9 mouse cellular contexts compared by ENCODE assay signal in genomic region chr2:165529106-165529505, GRCm38 (mm10). TPM values are rescaled to one million over a fixed set of nuclear protein-coding genes. Genes with fewer than 3 reads are reported as not detected.
A peak's percentile ranks its signal among the peaks of the same experiment; 100 is the strongest.
DNase-seq lines count a peak whose midpoint lies in the region; ATAC-seq and TF ChIP-seq lines count a peak whose summit lies in the region.
"Had no signal": no experiment of that assay in that cellular context is flagged by ENCODE, and none has a peak within 500 bp of the region (broad histone marks: within the 10 kb centered on the region; RNA-seq: fewer than 3 reads in every experiment).

No protein-coding gene starts in this region.

- no peaks in the 10 kb centered on the region for H3K36me3 ChIP-seq in forebrain, embryonic 10.5 days (replicated peaks)
- no peaks in the 10 kb centered on the region for H3K36me3 ChIP-seq in forebrain, embryonic 13.5 days (ENCODE audit: poor library complexity, severe bottlenecking)
- H3K36me3 ChIP-seq in small intestine, adult 2 months (ENCODE audit: control insufficient read depth, insufficient read depth, low read length), result no peaks in the 10 kb centered on the region
- H3K36me3 ChIP-seq: limb, embryonic 15.5 days had no signal

- peak; percentile 97 for TF ChIP-seq CTCF in brain, embryonic 14.5 days (IDR thresholded peaks at IDR 0.05; ENCODE audit: borderline replicate concordance, extremely low read depth, insufficient read depth, insufficient read length)
- TF ChIP-seq CTCF in layer of hippocampus, adult 2 months (conservative IDR thresholded peaks at IDR 0.05), result peak; percentile 99
- TF ChIP-seq CTCF in small intestine, adult 2 months (IDR thresholded peaks at IDR 0.05; ENCODE audit: extremely low read depth, insufficient read length, insufficient replicate concordance, low read depth, low read length), result peak; percentile 90; the same call in 1 of the 2 replicates

- H3K4me1 ChIP-seq in forebrain, embryonic 10.5 days, result peaks cover 42% of the 10 kb centered on the region
- 0 out of 2 replicates have a peak, but pooled peaks cover 1% of the 10 kb centered on the region for H3K4me1 ChIP-seq in forebrain, embryonic 13.5 days
- no peaks in the 10 kb centered on the region for H3K4me1 ChIP-seq in small intestine, adult 2 months (ENCODE audit: control insufficient read depth, insufficient read depth, insufficient read length, low read length)

- ATAC-seq in forebrain, embryonic 13.5 days, result no peak; the same call in 1 of the 2 replicates
- 0 out of 2 replicates have a peak, but pooled peaks have one; percentile 60 for ATAC-seq in erythroblast, adult 5-6 weeks (replicated peaks; ENCODE audit: low FRiP score, poor library complexity, severe bottlenecking)
- peak; percentile 54 for ATAC-seq in megakaryocyte, adult 5-6 weeks (ENCODE audit: poor library complexity, severe bottlenecking)

- H3K9me3 ChIP-seq in forebrain, embryonic 10.5 days, result no peaks in the 10 kb centered on the region
- no peaks in the 10 kb centered on the region for H3K9me3 ChIP-seq in forebrain, embryonic 13.5 days (replicated peaks)
- H3K9me3 ChIP-seq: limb, embryonic 15.5 days had no signal

- no peak overlapping the region for H3K4me3 ChIP-seq in forebrain, embryonic 10.5 days
- H3K4me3 ChIP-seq in forebrain, embryonic 13.5 days, result no peak overlapping the region
- H3K4me3 ChIP-seq in layer of hippocampus, adult 2 months, result no peak overlapping the region
- H3K4me3 ChIP-seq in small intestine, adult 2 months (ENCODE audit: low read depth, low read length), result no peak overlapping the region
- H3K4me3 ChIP-seq: limb, embryonic 15.5 days had no signal

- DNase-seq in forebrain, embryonic 10.5 days (ENCODE audit: extremely low spot score, low spot score), result peak; percentile 71
- peak; percentile 26 for DNase-seq in CD4-positive helper T cell, adult 2 months (ENCODE audit: low read depth, low spot score)
- peak; percentile 81 for DNase-seq in brain, embryonic 14.5 days (ENCODE audit: low read depth)
- peak; percentile 47 to 78 for DNase-seq in layer of hippocampus, adult 2 months (ENCODE audit: low spot score in 2 of 2)

- H3K9ac ChIP-seq in forebrain, embryonic 13.5 days, result no peak overlapping the region
- H3K9ac ChIP-seq: limb, embryonic 15.5 days had no signal

- 0 out of 2 replicates have a peak overlapping the region, but pooled peaks have one; percentile 54 for H3K27ac ChIP-seq in forebrain, embryonic 10.5 days
- no peak overlapping the region for H3K27ac ChIP-seq in forebrain, embryonic 13.5 days
- no peak overlapping the region for H3K27ac ChIP-seq in layer of hippocampus, adult 2 months
- no peak overlapping the region for H3K27ac ChIP-seq in small intestine, adult 2 months (ENCODE audit: insufficient read depth, low read depth, low read length)
- H3K27ac ChIP-seq: limb, embryonic 15.5 days had no signal

- H3K4me2 ChIP-seq in forebrain, embryonic 13.5 days, result no peak overlapping the region
- H3K4me2 ChIP-seq: limb, embryonic 15.5 days had no signal

- peaks cover 18% of the 10 kb centered on the region for H3K27me3 ChIP-seq in forebrain, embryonic 10.5 days (ENCODE audit: poor library complexity, severe bottlenecking)
- H3K27me3 ChIP-seq in forebrain, embryonic 13.5 days, result no peaks in the 10 kb centered on the region
- H3K27me3 ChIP-seq in small intestine, adult 2 months (ENCODE audit: control insufficient read depth, insufficient read depth, low read length), result no peaks in the 10 kb centered on the region
- H3K27me3 ChIP-seq: limb, embryonic 15.5 days had no signal

- WGBS in forebrain, embryonic 10.5 days, result 19% methylated on average over 8 of the region's 8 CpGs
- 13% methylated on average over 8 of the region's 8 CpGs for WGBS in forebrain, embryonic 13.5 days
- WGBS in small intestine, adult 2 months, result 16% methylated on average over 8 of the region's 8 CpGs

- no peak for TF ChIP-seq POLR2A in brain, embryonic 14.5 days (IDR thresholded peaks at IDR 0.05; ENCODE audit: borderline replicate concordance, extremely low read depth, insufficient read depth, insufficient read length, poor library complexity, severe bottlenecking)
- TF ChIP-seq POLR2A in small intestine, adult 2 months (IDR thresholded peaks at IDR 0.05; ENCODE audit: low read depth, low read length), result no peak

RNA-seq across cellular contexts. Expression of gene Slc2a10, which starts 25.5 kb away (rescaled TPM):
- polyA plus RNA-seq in forebrain, embryonic 10.5 days (2016; fragmentation: Nextera tagmentation; extraction: Ambion mirVana), result 4.6 and 5.9 TPM in 2 replicates
- polyA plus RNA-seq in forebrain, embryonic 13.5 days (2015; fragmentation: Nextera tagmentation; extraction: Ambion mirVana), result 2.7 and 2.8 TPM in 2 replicates
- polyA plus RNA-seq in brain, embryonic 14.5 days (2012; rRNA removed), result 2.4 and 3.2 TPM in 2 replicates
- not detected in 2 replicates for total RNA-seq in erythroblast, adult 5-6 weeks (2015; ENCODE audit: low replicate concordance)
- 0.28 TPM in 1 of 2 replicates, not detected in the other for total RNA-seq in erythroblast, adult 5-6 weeks (2017; ENCODE audit: low replicate concordance)
- under 1 TPM; 0.91 to 0.92 TPM for total RNA-seq in layer of hippocampus, adult 2 months (2021)
- total RNA-seq in megakaryocyte, adult 5-6 weeks (2015), result 0.05 TPM in 1 of 2 replicates, not detected in the other
- not detected in 2 replicates for total RNA-seq in megakaryocyte, adult 5-6 weeks (2017)
- polyA plus RNA-seq in small intestine, adult 2 months (2012; rRNA removed), result 3.9 and 6.1 TPM in 2 replicates

RNA-seq across cellular contexts. Expression of gene Trp53rka, which starts 36.0 kb away (rescaled TPM):
- 55.3 and 59.3 TPM in 2 replicates for polyA plus RNA-seq in forebrain, embryonic 10.5 days (2016; fragmentation: Nextera tagmentation; extraction: Ambion mirVana)
- 41.3 and 47.0 TPM in 2 replicates for polyA plus RNA-seq in forebrain, embryonic 13.5 days (2015; fragmentation: Nextera tagmentation; extraction: Ambion mirVana)
- 40.4 and 43.8 TPM in 2 replicates for polyA plus RNA-seq in brain, embryonic 14.5 days (2012; rRNA removed)
- total RNA-seq in erythroblast, adult 5-6 weeks (2015; ENCODE audit: low replicate concordance), result 1.5 and 4.2 TPM in 2 replicates
- total RNA-seq in erythroblast, adult 5-6 weeks (2017; ENCODE audit: low replicate concordance), result 1.5 and 1.7 TPM in 2 replicates
- 10 to 100 TPM; 18.7 to 20.5 TPM for total RNA-seq in layer of hippocampus, adult 2 months (2021)
- 3.9 and 5.7 TPM in 2 replicates for total RNA-seq in megakaryocyte, adult 5-6 weeks (2015)
- total RNA-seq in megakaryocyte, adult 5-6 weeks (2017), result 4.0 and 5.1 TPM in 2 replicates
- 10.1 and 11.5 TPM in 2 replicates for polyA plus RNA-seq in small intestine, adult 2 months (2012; rRNA removed)

RNA-seq across cellular contexts. Expression of gene Slc13a3, which starts 56.1 kb away (rescaled TPM):
- 0.69 and 0.77 TPM in 2 replicates for polyA plus RNA-seq in forebrain, embryonic 10.5 days (2016; fragmentation: Nextera tagmentation; extraction: Ambion mirVana)
- polyA plus RNA-seq in forebrain, embryonic 13.5 days (2015; fragmentation: Nextera tagmentation; extraction: Ambion mirVana), result 2.8 and 3.1 TPM in 2 replicates
- polyA plus RNA-seq in brain, embryonic 14.5 days (2012; rRNA removed), result 4.7 and 5.1 TPM in 2 replicates
- total RNA-seq in erythroblast, adult 5-6 weeks (2015; ENCODE audit: low replicate concordance), result not detected in 2 replicates
- total RNA-seq in erythroblast, adult 5-6 weeks (2017; ENCODE audit: low replicate concordance), result not detected in 2 replicates
- 10 to 100 TPM in 1 of 2 experiments, 1 to 10 TPM in 1; 8.7 to 11.3 TPM for total RNA-seq in layer of hippocampus, adult 2 months (2021)
- 0.39 and 0.42 TPM in 2 replicates for total RNA-seq in megakaryocyte, adult 5-6 weeks (2015)
- 0.37 TPM in 1 of 2 replicates, not detected in the other for total RNA-seq in megakaryocyte, adult 5-6 weeks (2017)
- polyA plus RNA-seq in small intestine, adult 2 months (2012; rRNA removed), result 0.03 and 0.30 TPM in 2 replicates

Comparison
In these comparisons a context has a peak if more than half of its experiments do, and no peak if none do; other contexts are left out.
1. DNase-seq: peak in every context shown above with its lines; median percentile 81 in brain, embryonic 14.5 days; 71 in forebrain, embryonic 10.5 days; 62 in layer of hippocampus, adult 2 months; 26 in CD4-positive helper T cell, adult 2 months.